Mouse (Mus musculus) hindlimb bud, embryonic 11.5 days (tissue): ENCODE results near the gene Zbtb12.
"Not testable (repeated sequence)": the region's sequence is repeated elsewhere in the genome, so short reads cannot be mapped to it uniquely, and the experiment has no call there.

Experiments
- DNase-seq: peaks from one replicate; pipeline ENCODE4 v3.0.0-alpha.2; 2012; ENCODE audit warnings: low read depth, low spot score; ENCODE audit errors: extremely low spot score

Gene Zbtb12

GRCm38 (mm10) chr17:34879336-34879879 is at the start of gene Zbtb12:
TSS of gene Zbtb12 (plus strand) at chr17:34879483.
- DNase-seq, result no peak

GRCm38 (mm10) chr17:34830776-34831175 is 48.5 kb upstream of the Zbtb12 start:
- not testable (repeated sequence) for DNase-seq

GRCm38 (mm10) chr17:34836155-34836855 is 43.0 kb upstream of the Zbtb12 start:
- DNase-seq, result no peak

GRCm38 (mm10) chr17:34836856-34837221 is 42.4 kb upstream of the Zbtb12 start, which contains the start of the genes Stk19 and Dxo:
TSS of gene Stk19 (minus strand) at chr17:34836945.
TSS of gene Dxo (plus strand) at chr17:34837019.
- DNase-seq, result peak; percentile 93

- no peak for DNase-seq
Observed at GRCm38 (mm10) chr17:34837464-34838324, 41.6 kb upstream of the Zbtb12 start.

GRCm38 (mm10) chr17:34838785-34839184 is 40.5 kb upstream of the Zbtb12 start:
- DNase-seq, result no peak

- DNase-seq, result no peak
Observed at GRCm38 (mm10) chr17:34840736-34841307, 38.5 kb upstream of the Zbtb12 start.

- DNase-seq, result no peak
Observed at GRCm38 (mm10) chr17:34844884-34845283, 34.4 kb upstream of the Zbtb12 start.

- no peak for DNase-seq
Observed at GRCm38 (mm10) chr17:34847192-34847591, 32.1 kb upstream of the Zbtb12 start.

GRCm38 (mm10) chr17:34847615-34848014 is 31.7 kb upstream of the Zbtb12 start:
- DNase-seq, result no peak

GRCm38 (mm10) chr17:34849722-34850516 is 29.4 kb upstream of the Zbtb12 start, which contains the start of the genes Skiv2l and Nelfe:
TSS of gene Skiv2l (minus strand) at chr17:34850210.
TSS of gene Nelfe (plus strand) at chr17:34850391.
- DNase-seq, result peak; percentile 79

GRCm38 (mm10) chr17:34850517-34851125 is 28.7 kb upstream of the Zbtb12 start:
- no peak for DNase-seq

GRCm38 (mm10) chr17:34853511-34853910 is 25.8 kb upstream of the Zbtb12 start:
- no peak for DNase-seq

- DNase-seq, result no peak
Observed at GRCm38 (mm10) chr17:34854761-34855160, 24.5 kb upstream of the Zbtb12 start.

GRCm38 (mm10) chr17:34855825-34856224 is 23.5 kb upstream of the Zbtb12 start:
- DNase-seq, result peak; percentile 12

GRCm38 (mm10) chr17:34858670-34859069 is 20.6 kb upstream of the Zbtb12 start:
- DNase-seq, result no peak

GRCm38 (mm10) chr17:34860514-34860913 is 18.8 kb upstream of the Zbtb12 start:
- DNase-seq, result no peak

GRCm38 (mm10) chr17:34861704-34862415 is 17.4 kb upstream of the Zbtb12 start:
- no peak for DNase-seq

- no peak for DNase-seq
Observed at GRCm38 (mm10) chr17:34862416-34863081, 16.7 kb upstream of the Zbtb12 start, which contains the start of gene Cfb. TSS of gene Cfb (minus strand) at chr17:34862518.
